Mouse (Mus musculus): ENCODE data around the gene Ebf1.

GRCm38 (mm10) chr11:44612681-44613410 is 4.3 kb upstream of the Ebf1 start:
- TF ChIP-seq EP300 (IDR thresholded peaks at IDR 0.05; ENCODE audit: low read depth): no peak
- no peak for TF ChIP-seq CTCF (IDR thresholded peaks at IDR 0.05; ENCODE audit: low read depth)
